Mouse (Mus musculus) ES-E14 (cell line): ENCODE data around the gene Dsn1. TPM values are rescaled to one million over a fixed set of nuclear protein-coding genes. Genes with fewer than 3 reads are reported as not detected.

ENCODE experiments used
- DNase-seq: peaks from one replicate; pipeline ENCODE4 v3.0.0-alpha.2; 2013; ENCODE audit warnings: low read depth, low spot score
- H3K27ac ChIP-seq: 2 replicates; pipeline ENCODE4 v1.5.1; 2012; ENCODE audit warnings: low read depth, mild to moderate bottlenecking, low read length, moderate library complexity, mixed read lengths; ENCODE audit not compliant: poor library complexity, insufficient read depth, severe bottlenecking
- H3K36me3 ChIP-seq: 2 replicates; pipeline ENCODE4 v1.6.1; 2012; ENCODE audit warnings: mild to moderate bottlenecking, low read length, moderate library complexity, mixed read lengths; ENCODE audit not compliant: control insufficient read depth, poor library complexity, insufficient read depth, severe bottlenecking
- H3K4me1 ChIP-seq, 2 experiments: fragments of 150-350 bp in 1 of 2; sonication (generic) in 1 of 2; 2 replicates each; pipeline ENCODE4 v1.6.1; 2012; ENCODE audit warnings: low read length in 2 of 2, mild to moderate bottlenecking in 1 of 2, mixed read lengths in 1 of 2; ENCODE audit not compliant: control insufficient read depth in 2 of 2, insufficient read depth in 2 of 2, poor library complexity in 1 of 2
- H3K4me3 ChIP-seq, 2 experiments: fragments of 150-350 bp in 1 of 2; sonication (generic) in 1 of 2; 2 replicates each; pipeline ENCODE4 v1.5.1; 2012; ENCODE audit warnings: low read length in 2 of 2, low read depth in 1 of 2, mild to moderate bottlenecking in 1 of 2, mixed read lengths in 1 of 2; ENCODE audit not compliant: insufficient read depth in 1 of 2, poor library complexity in 1 of 2, severe bottlenecking in 1 of 2
- H3K9ac ChIP-seq: 2 replicates; pipeline ENCODE4 v1.6.1; 2012; ENCODE audit warnings: low read depth, mild to moderate bottlenecking, low read length, mixed read lengths; ENCODE audit not compliant: poor library complexity, insufficient read depth, severe bottlenecking
- H3K9me3 ChIP-seq: fragments of 150-350 bp; sonication (generic); 2 replicates; pipeline ENCODE4 v1.6.1; 2012; ENCODE audit warnings: low read depth, mild to moderate bottlenecking, low read length; ENCODE audit not compliant: control insufficient read depth, insufficient read depth
- CHD2 ChIP-seq: IDR thresholded peaks from 2 replicates; pipeline ENCODE4 v1.6.1; 2014; ENCODE audit warnings: mild to moderate bottlenecking, low read depth, low read length, inconsistent platforms
- HCFC1 ChIP-seq: IDR thresholded peaks from 2 replicates; pipeline ENCODE4 v1.6.1; 2012; ENCODE audit warnings: low read length, inconsistent platforms, borderline replicate concordance; ENCODE audit not compliant: insufficient read depth
- MAFK ChIP-seq: IDR thresholded peaks from 2 replicates; pipeline ENCODE4 v1.6.1; 2014; ENCODE audit warnings: mild to moderate bottlenecking, low read depth, low read length, inconsistent platforms; ENCODE audit not compliant: insufficient read depth
- ZC3H11A ChIP-seq: IDR thresholded peaks from 2 replicates; pipeline ENCODE4 v1.6.1; 2012; ENCODE audit warnings: low read depth, mild to moderate bottlenecking, inconsistent platforms, low read length, borderline replicate concordance
- ZNF384 ChIP-seq: IDR thresholded peaks from 2 replicates; pipeline ENCODE4 v1.6.1; 2012; ENCODE audit warnings: low read depth, low read length, inconsistent platforms
- in situ Hi-C, 2 experiments: fragments of 600-800 bp; cut with MboI; formaldehyde crosslinking; loops; one replicate each; pipeline ENCODE4 v1.15.1; 2025; ENCODE audit warnings: low sequenced_read_pairs in 2 of 2, inconsistent platforms in 1 of 2; ENCODE audit not compliant: unreplicated experiment in 2 of 2
- total RNA-seq: library from RNA; depleted of rRNA; stranded (reverse); fragments of 300-350 nt; gene quantifications from 2 replicates; pipeline ENCODE4 v1.2.3, GENCODE M21; 2012

The Dsn1 gene
- total RNA-seq, 1 experiment: 25.2 TPM

DNA sequence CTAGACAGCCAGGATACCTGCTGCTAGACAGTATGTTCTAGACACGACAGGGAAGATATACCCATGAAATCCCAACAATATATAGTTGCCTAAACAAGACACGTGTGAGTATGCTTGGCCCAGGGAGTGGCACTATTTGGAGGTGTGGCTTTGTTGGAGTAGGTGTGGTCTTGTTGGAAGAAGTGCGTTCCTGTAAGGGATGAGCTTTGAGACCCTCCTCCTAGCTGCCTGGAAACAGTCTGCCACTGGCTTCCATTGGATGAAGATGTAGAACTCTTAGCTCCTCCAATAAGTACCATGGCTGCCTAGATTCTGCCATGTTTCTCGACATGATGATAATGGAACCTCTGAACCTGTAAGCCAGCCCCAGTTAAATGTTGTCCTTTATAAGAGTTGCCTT is 25.7 kb downstream of the Dsn1 start:
- TF ChIP-seq ZNF384 (no peak), CHD2 (no peak), ZC3H11A (no peak), MAFK (no peak), HCFC1 (no peak)
- in situ Hi-C loops: no loop called here
- no peak overlapping the region for H3K4me3 ChIP-seq

DNA sequence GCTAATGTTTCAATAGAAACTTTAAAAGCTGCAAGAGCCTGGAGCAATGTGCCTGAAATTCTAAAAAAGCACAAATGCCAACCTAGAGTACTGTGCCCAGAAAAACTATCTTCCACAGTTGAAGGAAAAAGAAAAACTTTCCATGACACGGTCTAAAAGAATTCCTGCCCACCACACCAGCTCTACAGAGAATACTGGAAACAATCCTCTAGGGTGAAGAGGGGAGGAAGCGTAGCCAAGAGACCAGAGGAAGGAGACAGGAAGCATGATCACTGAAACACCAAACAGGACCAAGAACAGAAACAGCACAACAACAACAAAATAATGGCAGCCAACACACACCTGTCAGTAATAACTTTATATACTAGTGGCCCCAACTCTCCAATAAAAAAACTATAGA is 26.9 kb downstream of the Dsn1 start:
- no peaks in the 10 kb centered on the region for H3K9me3 ChIP-seq
- no peaks in the 10 kb centered on the region for H3K36me3 ChIP-seq
- H3K4me3 ChIP-seq: no peak overlapping the region
- TF ChIP-seq CHD2: no peak
- TF ChIP-seq ZNF384: no peak
- TF ChIP-seq HCFC1: no peak
- TF ChIP-seq ZC3H11A: no peak
- no peak for TF ChIP-seq MAFK
- no peak for DNase-seq
- no peak overlapping the region for H3K9ac ChIP-seq
- in situ Hi-C loops: no loop called here
- peaks cover 7 to 9% of the 10 kb centered on the region in 2 experiments; a peak in 2 of 4 replicates for H3K4me1 ChIP-seq
- H3K27ac ChIP-seq: no peak overlapping the region

More for the DNA sequence above, 25.7 kb downstream of the Dsn1 start:
- H3K4me1 ChIP-seq: peaks cover 7 to 9% of the 10 kb centered on the region in 2 experiments; a peak in 2 of 4 replicates
- no peak overlapping the region for H3K27ac ChIP-seq
- H3K9me3 ChIP-seq: no peaks in the 10 kb centered on the region
- DNase-seq: no peak
- no peak overlapping the region for H3K9ac ChIP-seq
- H3K36me3 ChIP-seq: no peaks in the 10 kb centered on the region

DNA sequence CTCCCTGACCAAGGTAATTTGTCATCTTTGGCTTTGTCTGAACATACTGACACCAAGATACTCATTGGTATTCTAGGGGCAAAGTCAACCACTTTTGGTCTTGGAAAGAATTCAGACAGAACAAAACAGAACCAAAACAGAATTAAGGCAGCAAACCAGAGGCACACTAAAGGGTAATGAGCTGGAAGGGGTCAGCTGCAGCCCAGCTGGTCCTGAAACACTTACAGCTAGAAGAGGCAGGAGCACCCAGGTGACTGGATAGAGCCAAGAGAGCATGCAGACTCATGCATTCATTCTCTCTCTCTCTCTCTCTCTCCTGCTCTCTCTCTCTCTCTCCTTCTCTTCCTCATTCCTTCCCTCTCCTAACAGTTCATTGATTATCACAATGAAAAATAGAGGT is 30.2 kb downstream of the Dsn1 start:
- Histone ChIP-seq H3K9ac (no peak overlapping the region), H3K4me1 (peaks cover 3 to 5% of the 10 kb centered on the region in 2 experiments; a peak in 1 of 4 replicates), H3K4me3 (no peak overlapping the region), H3K27ac (no peak overlapping the region), H3K9me3 (no peaks in the 10 kb centered on the region), H3K36me3 (no peaks in the 10 kb centered on the region)
- DNase-seq: no peak
- TF ChIP-seq CHD2 (no peak), HCFC1 (no peak), ZNF384 (no peak), MAFK (no peak), ZC3H11A (no peak)
- in situ Hi-C loops: no loop called here

DNA sequence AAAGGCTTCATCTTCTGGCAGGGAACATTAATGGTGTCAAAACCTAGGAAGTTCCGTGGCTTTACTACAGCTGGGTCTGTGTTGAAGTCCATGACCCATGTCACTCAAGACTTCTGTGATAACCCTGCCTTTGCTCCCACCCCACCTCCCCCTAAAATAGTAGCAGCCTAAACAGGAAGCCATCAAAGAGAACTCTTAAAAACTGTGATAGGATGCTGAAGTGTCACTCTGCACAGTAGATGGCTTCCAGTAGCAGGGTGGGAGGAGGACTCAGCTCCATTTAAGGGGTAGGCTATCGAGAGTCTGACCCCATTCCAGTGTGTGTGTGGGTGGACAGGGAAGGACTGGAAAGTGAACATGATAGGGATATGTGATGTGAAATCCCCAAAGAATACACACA is 32.0 kb downstream of the Dsn1 start:
- Histone ChIP-seq H3K27ac (no peak overlapping the region), H3K9me3 (no peaks in the 10 kb centered on the region), H3K4me1 (no peaks in the 10 kb centered on the region), H3K4me3 (no peak overlapping the region), H3K9ac (no peak overlapping the region), H3K36me3 (no peaks in the 10 kb centered on the region)
- DNase-seq: no peak
- in situ Hi-C loops: no loop called here
- TF ChIP-seq MAFK (no peak), ZNF384 (no peak), CHD2 (no peak)
